Mouse (Mus musculus) heart, adult 2 months (tissue): Measurements from ENCODE around the gene Cep164. TPM values are rescaled to one million over a fixed set of nuclear protein-coding genes. Genes with fewer than 3 reads are reported as not detected.
"Not testable (repeated sequence)": the region's sequence is repeated elsewhere in the genome, so short reads cannot be mapped to it uniquely, and the experiment has no call there.

ENCODE experiments used
- DNase-seq, 2 experiments: peaks; one replicate each; pipeline ENCODE4 v3.0.0; 2021
- H3K27ac ChIP-seq: fragments of 200-600 bp; 2 replicates; pipeline ENCODE4 v1.8.1; 2022
- H3K27me3 ChIP-seq: fragments of 200-500 bp; 2 replicates; pipeline ENCODE4 v1.6.1; 2012; ENCODE audit warnings: mild to moderate bottlenecking, low read length, inconsistent platforms, mixed read lengths; ENCODE audit not compliant: control insufficient read depth, insufficient read depth
- H3K36me3 ChIP-seq: fragments of 200-500 bp; 2 replicates; pipeline ENCODE4 v1.6.1; 2012; ENCODE audit warnings: low read length, inconsistent platforms; ENCODE audit not compliant: control insufficient read depth, insufficient read depth
- H3K4me1 ChIP-seq: fragments of 200-500 bp; 2 replicates; pipeline ENCODE4 v1.6.1; 2011; ENCODE audit warnings: low read length; ENCODE audit not compliant: control insufficient read depth, insufficient read depth
- H3K4me3 ChIP-seq: fragments of 200-600 bp; 2 replicates; pipeline ENCODE4 v1.8.1; 2022
- H3K79me2 ChIP-seq: fragments of 200-500 bp; replicated peaks from 2 replicates; pipeline ENCODE4 v1.6.1; 2012; ENCODE audit warnings: mild to moderate bottlenecking, inconsistent platforms, low read length, moderate library complexity, mixed read lengths; ENCODE audit not compliant: control insufficient read depth, insufficient read depth
- H3K9ac ChIP-seq: fragments of 200-500 bp; 2 replicates; pipeline ENCODE4 v1.6.1; 2012; ENCODE audit warnings: low read depth, mild to moderate bottlenecking, control low read depth, inconsistent platforms, low read length, mixed read lengths
- CTCF ChIP-seq: fragments of 200-600 bp; IDR thresholded peaks from 2 replicates; pipeline ENCODE4 v1.8.1; 2022; ENCODE audit warnings: antibody characterized with exemption, mild to moderate bottlenecking, moderate library complexity
- EP300 ChIP-seq: fragments of 200-500 bp; IDR thresholded peaks from 2 replicates; pipeline ENCODE4 v1.6.1; 2011; ENCODE audit warnings: low read depth, low read length, control low read depth; ENCODE audit not compliant: insufficient read depth
- POLR2A ChIP-seq: fragments of 200-500 bp; IDR thresholded peaks from 2 replicates; pipeline ENCODE4 v1.6.1; 2011; ENCODE audit warnings: mild to moderate bottlenecking, low read depth, low read length, control low read depth; ENCODE audit not compliant: insufficient read depth
- WGBS: fragments of 180-500 bp; shearing (Covaris S2); methylation state at CpG from one replicate; pipeline ENCODE4 v1.1.7; 2018; 5-methylcytosine and 5-hydroxymethylcytosine counted together
- intact Hi-C: fragments of 180-260 bp; cut with DNase I; formaldehyde crosslinking; loops from one replicate; pipeline ENCODE4 v1.15.1; 2025
- polyA plus RNA-seq: library from polyadenylated mRNA; depleted of rRNA; stranded (reverse); fragments of >200 nt; gene quantifications from 2 replicates; pipeline ENCODE4 v1.2.3, GENCODE M21; 2012
- total RNA-seq, 2 experiments: library from RNA; stranded (reverse); gene quantifications; 2 replicates each; pipeline ENCODE4 v1.2.3; 2021

Gene Cep164
- total and polyA plus RNA-seq, 3 experiments = 6.0 to 6.2 (median 6.0) TPM

GRCm38 (mm10) chr9:45787547-45787946 lies 40.9 kb downstream of the Cep164 start:
- whole genome bisulfite sequencing = 49% methylated on average over 6 of the region's 6 CpGs
- Histone ChIP-seq H3K79me2 (no peaks in the 10 kb centered on the region), H3K27ac (no peak overlapping the region), H3K4me3 (no peak overlapping the region), H3K9ac (no peak overlapping the region), H3K36me3 (no peaks in the 10 kb centered on the region), H3K27me3 (no peaks in the 10 kb centered on the region), H3K4me1 (no peaks in the 10 kb centered on the region)
- intact Hi-C loops = no loop called here
- TF ChIP-seq CTCF (no peak), EP300 (no peak), POLR2A (no peak)
- DNase-seq = no peak

- Histone ChIP-seq H3K79me2 (no peaks in the 10 kb centered on the region), H3K4me3 (no peak overlapping the region), H3K36me3 (no peaks in the 10 kb centered on the region), H3K9ac (no peak overlapping the region), H3K27ac (no peak overlapping the region), H3K27me3 (no peaks in the 10 kb centered on the region), H3K4me1 (no peaks in the 10 kb centered on the region)
- WGBS = 65% methylated on average over 8 of the region's 8 CpGs
- TF ChIP-seq CTCF (no peak), EP300 (no peak), POLR2A (no peak)
- intact Hi-C loops = no loop called here
- DNase-seq = no peak
Measured at GRCm38 (mm10) chr9:45787071-45787470, 41.4 kb downstream of the Cep164 start.

GRCm38 (mm10) chr9:45783249-45784069 lies 45.0 kb downstream of the Cep164 start:
- no peaks in the 10 kb centered on the region for H3K79me2 ChIP-seq
- DNase-seq = no peak
- no peaks in the 10 kb centered on the region for H3K4me1 ChIP-seq
- no peaks in the 10 kb centered on the region for H3K27me3 ChIP-seq
- H3K4me3 ChIP-seq = no peak overlapping the region
- H3K9ac ChIP-seq = no peak overlapping the region
- intact Hi-C loops = no loop called here
- no peaks in the 10 kb centered on the region for H3K36me3 ChIP-seq
- no peak for TF ChIP-seq EP300
- 81% methylated on average over 12 of the region's 12 CpGs for WGBS
- no peak overlapping the region for H3K27ac ChIP-seq

- no peak overlapping the region for H3K9ac ChIP-seq
- intact Hi-C loops = no loop called here
- H3K4me1 ChIP-seq = no peaks in the 10 kb centered on the region
- no peaks in the 10 kb centered on the region for H3K79me2 ChIP-seq
- no peaks in the 10 kb centered on the region for H3K36me3 ChIP-seq
- DNase-seq = no peak
- 71% methylated on average over 6 of the region's 6 CpGs for WGBS
- H3K27ac ChIP-seq = no peak overlapping the region
- TF ChIP-seq POLR2A = no peak
- no peak for TF ChIP-seq CTCF
- no peak for TF ChIP-seq EP300
- H3K27me3 ChIP-seq = no peaks in the 10 kb centered on the region
- H3K4me3 ChIP-seq = no peak overlapping the region
Measured at GRCm38 (mm10) chr9:45779201-45779600, 49.3 kb downstream of the Cep164 start.

GRCm38 (mm10) chr9:45776176-45776575 lies 52.3 kb downstream of the Cep164 start:
- 80% methylated on average over 3 of the region's 3 CpGs for WGBS
- intact Hi-C loops, DNase-seq: not testable (repeated sequence)

GRCm38 (mm10) chr9:45774088-45774487 lies 54.4 kb downstream of the Cep164 start:
- Histone ChIP-seq H3K27me3 (no peaks in the 10 kb centered on the region), H3K9ac (no peak overlapping the region), H3K27ac (no peak overlapping the region), H3K4me1 (no peaks in the 10 kb centered on the region), H3K79me2 (no peaks in the 10 kb centered on the region), H3K4me3 (no peak overlapping the region), H3K36me3 (no peaks in the 10 kb centered on the region)
- TF ChIP-seq CTCF (no peak; the same call in 1 of the 2 replicates), EP300 (no peak), POLR2A (no peak)
- DNase-seq = no peak
- 87% methylated on average over 6 of the region's 6 CpGs for WGBS
- intact Hi-C loops = no loop called here

More at GRCm38 (mm10) chr9:45776176-45776575, 52.3 kb downstream of the Cep164 start:
- not testable (repeated sequence) for H3K36me3 ChIP-seq, H3K27ac ChIP-seq, H3K9ac ChIP-seq, H3K27me3 ChIP-seq, H3K4me1 ChIP-seq, H3K79me2 ChIP-seq, H3K4me3 ChIP-seq
